Mouse (Mus musculus): ENCODE data around the gene Nr2f1.
A peak's percentile ranks its signal among the peaks of the same experiment; 100 is the strongest.

The Nr2f1 gene

DNA sequence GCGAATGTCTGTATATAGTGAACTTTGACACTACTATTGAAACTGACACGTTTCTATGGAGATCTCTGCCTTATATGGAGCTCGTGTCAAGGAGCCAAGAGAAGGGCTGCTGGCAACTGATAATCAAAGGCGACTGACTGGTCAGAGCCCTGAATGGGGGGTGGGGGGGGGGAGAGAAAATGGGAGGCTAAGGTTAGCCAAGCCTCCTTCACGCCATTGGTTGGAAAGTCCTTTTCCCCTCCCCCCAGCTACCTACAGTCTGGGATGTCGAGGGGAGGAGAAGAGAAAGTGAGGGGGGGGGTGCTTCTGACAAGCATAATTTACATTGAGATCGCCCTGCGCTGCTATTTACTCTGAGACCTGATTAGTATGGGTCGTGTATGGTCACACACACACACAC lies 850 bp upstream of the Nr2f1 start:
- no peak for DNase-seq (ENCODE audit: low spot score)

DNA sequence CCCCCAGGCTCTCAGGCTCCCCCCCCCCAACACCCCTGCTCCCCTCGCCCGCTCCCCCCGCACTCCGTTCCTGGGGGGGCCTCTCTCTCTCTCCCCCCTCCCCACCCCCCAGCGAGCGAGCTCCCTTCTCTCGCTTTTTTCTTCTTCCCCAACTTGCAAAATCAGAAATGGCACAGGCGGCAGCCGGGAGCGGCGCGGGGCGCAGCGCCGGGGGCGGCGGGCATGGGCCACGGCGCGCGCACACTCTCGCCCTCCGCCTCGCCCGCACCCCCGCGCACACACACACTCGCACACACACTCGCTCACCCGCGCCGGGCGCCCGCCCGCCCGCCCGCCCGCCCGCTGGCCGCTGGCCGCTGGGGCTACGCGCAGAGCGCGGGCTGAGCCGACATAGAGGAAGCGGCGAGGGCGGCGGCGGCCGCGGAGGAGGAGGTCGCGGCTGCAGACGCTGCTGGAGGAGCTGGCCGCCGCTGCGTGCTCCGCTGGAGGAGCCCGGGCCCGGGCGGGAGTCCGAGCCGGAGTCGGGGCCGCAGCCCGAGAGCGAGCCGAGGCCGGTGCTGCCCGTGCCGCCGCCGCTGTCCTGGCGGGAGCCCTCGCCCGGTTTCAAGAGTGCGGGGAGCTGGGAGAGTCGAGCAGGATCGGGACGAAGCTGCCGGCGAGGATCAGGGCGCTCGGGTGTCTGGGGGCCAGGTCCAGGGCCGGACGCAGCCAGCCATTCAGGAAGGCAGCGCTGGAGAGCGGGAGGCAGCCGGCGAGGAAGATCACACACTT lies 501 bp downstream of the Nr2f1 start:
- peak; percentile 65 for DNase-seq (ENCODE audit: low spot score)

GRCm38 (mm10) chr13:78198391-78198870 lies 1.1 kb downstream of the Nr2f1 start:
- no peak for DNase-seq (ENCODE audit: low spot score)

DNA sequence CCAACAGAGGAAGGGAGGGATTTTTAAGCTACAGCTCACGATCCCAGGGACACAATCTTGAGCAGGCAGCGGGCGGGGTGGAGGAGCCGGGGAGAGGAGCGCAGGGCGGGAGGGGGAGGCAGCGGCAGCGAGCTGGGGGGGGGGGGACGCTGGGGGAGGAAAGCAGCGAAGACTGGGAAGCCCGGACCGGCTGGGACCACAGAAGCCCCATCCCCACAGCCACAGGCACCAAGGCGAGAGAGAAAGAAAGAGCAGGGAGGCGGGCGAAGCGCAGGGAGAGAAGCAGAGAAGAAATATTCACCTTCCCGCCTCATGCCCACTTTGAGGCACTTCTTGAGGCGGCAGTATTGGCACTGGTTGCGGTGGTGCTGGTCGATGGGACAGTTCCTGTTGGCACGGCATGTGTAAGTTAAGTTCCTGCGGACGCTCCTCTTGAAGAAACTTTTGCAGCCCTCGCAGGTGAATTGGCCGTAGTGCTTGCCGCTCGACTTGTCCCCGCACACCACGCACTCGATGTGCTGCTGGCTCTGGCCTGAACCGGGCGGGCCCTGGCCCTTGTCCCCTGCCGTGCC lies 1.7 kb downstream of the Nr2f1 start:
- no peak for DNase-seq (ENCODE audit: low spot score)

- DNase-seq (ENCODE audit: low spot score) = no peak
Observed at GRCm38 (mm10) chr13:78197286-78197818, 2.2 kb downstream of the Nr2f1 start.

- DNase-seq (ENCODE audit: low spot score) = no peak
Observed at GRCm38 (mm10) chr13:78196236-78196796, 3.2 kb downstream of the Nr2f1 start.

- no peak for DNase-seq (ENCODE audit: low spot score)
Observed at GRCm38 (mm10) chr13:78195601-78196115, 3.9 kb downstream of the Nr2f1 start.

GRCm38 (mm10) chr13:78194850-78195600 lies 4.5 kb downstream of the Nr2f1 start:
- no peak for DNase-seq (ENCODE audit: low spot score)

GRCm38 (mm10) chr13:78194135-78194849 lies 5.3 kb downstream of the Nr2f1 start:
- no peak for DNase-seq (ENCODE audit: low spot score)

GRCm38 (mm10) chr13:78193211-78193610 lies 6.3 kb downstream of the Nr2f1 start:
- no peak for DNase-seq (ENCODE audit: low spot score)

GRCm38 (mm10) chr13:78189586-78189985 lies 10.0 kb downstream of the Nr2f1 start:
- DNase-seq (ENCODE audit: low spot score) = no peak

- no peak for DNase-seq (ENCODE audit: low spot score)
Observed at GRCm38 (mm10) chr13:78187833-78188232, 11.7 kb downstream of the Nr2f1 start.

GRCm38 (mm10) chr13:78186340-78186946 lies 13.1 kb downstream of the Nr2f1 start:
- DNase-seq (ENCODE audit: low spot score) = no peak

GRCm38 (mm10) chr13:78184786-78185466 lies 14.6 kb downstream of the Nr2f1 start:
- no peak for DNase-seq (ENCODE audit: low spot score)

GRCm38 (mm10) chr13:78183986-78184385 lies 15.6 kb downstream of the Nr2f1 start:
- no peak for DNase-seq (ENCODE audit: low spot score)

DNA sequence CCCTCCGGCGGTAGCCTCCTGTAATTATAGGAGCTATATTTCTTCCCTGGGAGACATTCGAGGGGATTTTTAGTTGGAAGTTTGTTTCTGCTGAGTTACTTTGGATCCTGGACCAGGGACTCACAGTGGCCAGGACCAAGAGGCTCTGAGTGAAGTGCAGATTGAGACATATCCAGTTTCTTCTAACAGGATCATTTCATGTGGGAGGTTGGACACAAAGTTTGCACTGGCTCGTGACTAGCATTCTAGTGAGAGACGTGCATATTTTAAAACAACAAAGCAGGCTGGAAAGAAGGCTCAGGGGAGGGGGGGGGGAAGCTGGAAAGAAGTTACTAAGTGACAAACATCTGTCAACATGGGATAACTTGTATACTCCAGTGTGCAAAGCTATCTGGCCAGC lies 16.6 kb downstream of the Nr2f1 start:
- no peak for DNase-seq (ENCODE audit: low spot score)

DNA sequence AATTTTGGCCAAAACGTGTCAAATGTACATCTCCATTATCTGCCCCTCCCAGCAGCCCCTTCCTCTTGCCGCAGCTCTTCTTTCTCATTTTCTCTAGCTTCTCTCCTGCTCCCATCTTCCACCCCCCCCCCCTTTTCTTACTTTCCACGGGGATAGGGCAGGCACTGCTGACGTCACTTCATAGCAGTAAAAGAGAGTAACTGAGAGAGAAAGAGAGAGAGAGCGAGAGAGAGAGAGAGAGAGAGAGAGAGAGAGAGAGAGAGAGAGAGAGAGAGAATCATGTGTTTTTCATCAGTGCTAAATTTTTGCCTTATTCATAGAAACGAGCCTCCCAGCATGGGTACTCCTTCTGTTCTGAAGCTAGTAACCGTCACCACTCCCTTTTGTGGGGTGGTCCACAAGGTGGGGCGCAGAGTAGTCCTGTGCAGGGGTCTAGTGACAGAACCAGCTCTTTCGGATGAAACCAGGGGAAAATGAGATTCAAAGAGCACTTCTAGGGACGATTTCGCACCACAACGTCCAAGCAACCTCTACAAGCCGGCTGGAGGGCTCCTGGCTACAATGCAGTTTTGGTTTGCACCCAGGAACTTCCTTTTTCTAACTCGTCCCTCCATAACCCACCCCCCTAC lies 17.5 kb downstream of the Nr2f1 start:
- DNase-seq (ENCODE audit: low spot score) = no peak

GRCm38 (mm10) chr13:78181071-78181929 lies 18.3 kb downstream of the Nr2f1 start:
- DNase-seq (ENCODE audit: low spot score) = no peak

GRCm38 (mm10) chr13:78180261-78180660 lies 19.3 kb downstream of the Nr2f1 start:
- DNase-seq (ENCODE audit: low spot score) = no peak
